Mouse (Mus musculus) ES-Bruce4 (cell line): ENCODE data around the gene Irf2bp1.

Experiments used
- CTCF ChIP-seq: IDR thresholded peaks from one replicate; pipeline ENCODE4 v1.8.1; 2011; ENCODE audit warnings: low read depth, low read length
- EP300 ChIP-seq: IDR thresholded peaks from 2 replicates; pipeline ENCODE4 v1.6.1; 2011; ENCODE audit warnings: low read depth, low read length; ENCODE audit not compliant: insufficient read depth
- POLR2A ChIP-seq: IDR thresholded peaks from one replicate; pipeline ENCODE4 v1.8.1; 2011; ENCODE audit warnings: low read length; ENCODE audit not compliant: insufficient read depth

DNA sequence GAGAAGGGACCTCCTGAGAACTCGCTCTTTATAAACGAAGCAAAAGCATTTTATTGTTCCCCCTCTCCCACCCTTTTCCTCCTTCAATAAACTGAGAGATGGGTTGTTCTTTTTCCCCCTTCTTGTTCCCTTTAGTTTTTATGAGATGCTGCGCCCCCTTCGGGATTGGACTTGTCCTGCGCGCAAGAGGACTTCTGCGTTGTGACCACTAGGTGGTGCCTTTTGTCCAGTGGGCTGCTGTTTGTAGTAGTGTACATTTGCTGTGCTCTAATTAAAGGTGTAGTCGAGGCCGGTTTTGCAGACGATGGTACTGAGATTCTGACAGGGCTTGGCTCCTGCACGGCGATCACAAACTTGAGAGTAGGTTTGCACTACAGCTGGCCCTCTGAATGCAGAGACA lies 2.6 kb downstream of the Irf2bp1 start:
- TF ChIP-seq CTCF, result peak; percentile 100
- no peak for TF ChIP-seq EP300
- no peak for TF ChIP-seq POLR2A
